In the genomic region with DNA sequence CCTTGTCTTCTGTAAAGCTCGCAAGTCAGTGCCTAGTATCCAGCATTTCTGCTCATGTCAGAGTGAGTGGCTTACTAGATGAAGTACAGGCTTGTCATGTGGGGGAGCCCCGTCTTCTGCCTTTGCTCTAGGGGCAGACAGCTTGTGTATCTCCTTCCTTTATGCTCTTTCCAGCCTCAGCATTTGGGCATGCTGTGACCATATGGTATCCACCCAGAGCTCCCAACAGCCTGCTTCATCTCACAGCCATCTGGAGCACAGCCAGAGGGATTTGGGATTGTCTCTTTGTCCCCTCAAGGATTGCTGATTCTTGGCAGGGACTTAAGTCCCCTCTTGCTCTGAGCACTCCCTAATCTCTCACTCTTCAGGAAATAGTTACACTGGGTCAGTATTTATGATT, we compare ENCODE assay signal across 10 mouse cellular contexts. TPM values are rescaled to one million over a fixed set of nuclear protein-coding genes. Genes with fewer than 3 reads are reported as not detected.
DNase-seq lines count a peak whose midpoint lies in the region; ATAC-seq lines count a peak whose summit lies in the region.
"Had no signal": no experiment of that assay in that cellular context is flagged by ENCODE, and none has a peak within 500 bp of the region (broad histone marks: within the 10 kb centered on the region; RNA-seq: fewer than 3 reads in every experiment).

No protein-coding gene starts in this region.

- no peak overlapping the region for H3K4me2 ChIP-seq in hindbrain, embryonic 13.5 days
- H3K4me2 ChIP-seq in midbrain, embryonic 13.5 days (replicated peaks) = no peak overlapping the region

- peak; percentile 92 for ATAC-seq in cerebellum, adult (ENCODE audit: insufficient number of reproducible peaks, low FRiP score, low TSS enrichment)
- no peak for ATAC-seq in hindbrain, embryonic 13.5 days (ENCODE audit: low FRiP score)
- 0 out of 2 replicates have a peak, but pooled peaks have one; percentile 30 for ATAC-seq in midbrain, embryonic 13.5 days

- intact Hi-C loops in left cerebral cortex, postnatal 25 days (cut with DNase I) = no loop called here

- H3K9me3 ChIP-seq in hindbrain, embryonic 13.5 days = no peaks in the 10 kb centered on the region
- H3K9me3 ChIP-seq in midbrain, embryonic 13.5 days = no peaks in the 10 kb centered on the region

- no peak overlapping the region for H3K4me3 ChIP-seq in hindbrain, embryonic 13.5 days
- no peak overlapping the region for H3K4me3 ChIP-seq in midbrain, embryonic 13.5 days (replicated peaks)

- H3K27me3 ChIP-seq in hindbrain, embryonic 13.5 days = no peaks in the 10 kb centered on the region
- H3K27me3 ChIP-seq in midbrain, embryonic 13.5 days = no peaks in the 10 kb centered on the region

- 54% methylated on average over 2 of the region's 2 CpGs for WGBS in hindbrain, embryonic 13.5 days
- 65% methylated on average over 2 of the region's 2 CpGs for WGBS in midbrain, embryonic 13.5 days

- peak overlapping the region; percentile 55 for H3K27ac ChIP-seq in hindbrain, embryonic 13.5 days
- peak overlapping the region; percentile 71 for H3K27ac ChIP-seq in midbrain, embryonic 13.5 days
- H3K27ac ChIP-seq: liver, embryonic 14.5 days had no signal

- DNase-seq in layer of hippocampus, adult 11-12 months (ENCODE audit: low spot score) = peak; percentile 28
- DNase-seq in layer of hippocampus, adult 9-10 months (ENCODE audit: low spot score) = no peak
- DNase-seq in spleen, postnatal 4 days (ENCODE audit: low spot score in 2 of 2) = no peak
- no peak for DNase-seq in urinary bladder, postnatal 14 days (ENCODE audit: low spot score)
- DNase-seq in left cerebral cortex, postnatal 25 days (ENCODE audit: low spot score in 2 of 2) = no peak
- DNase-seq: thymus, adult 2 months had no signal

- peaks cover 98% of the 10 kb centered on the region for H3K36me3 ChIP-seq in hindbrain, embryonic 13.5 days
- H3K36me3 ChIP-seq in midbrain, embryonic 13.5 days = peaks cover 98% of the 10 kb centered on the region

- 0 out of 2 replicates have a peak, but pooled peaks cover 13% of the 10 kb centered on the region for H3K4me1 ChIP-seq in hindbrain, embryonic 13.5 days (replicated peaks)
- H3K4me1 ChIP-seq in midbrain, embryonic 13.5 days (replicated peaks) = peaks cover 17% of the 10 kb centered on the region; the same call in 1 of the 2 replicates

- H3K9ac ChIP-seq in hindbrain, embryonic 13.5 days = no peak overlapping the region
- no peak overlapping the region for H3K9ac ChIP-seq in midbrain, embryonic 13.5 days (replicated peaks)
- H3K9ac ChIP-seq: liver, embryonic 14.5 days had no signal

RNA-seq across cellular contexts. Expression of a gene that starts 19.8 kb away (rescaled TPM):
- polyA plus RNA-seq in hindbrain, embryonic 13.5 days (2015; fragmentation: Nextera tagmentation; extraction: Ambion mirVana) = 132 and 139 TPM in 2 replicates
- 138 and 150 TPM in 2 replicates for polyA plus RNA-seq in midbrain, embryonic 13.5 days (2015; fragmentation: Nextera tagmentation; extraction: Ambion mirVana)
- total RNA-seq in left cerebral cortex, postnatal 25 days (2021) = 100 to 1,000 TPM in 1 of 2 experiments, 10 to 100 TPM in 1; 96.9 to 118 TPM

RNA-seq across cellular contexts. Expression of a gene that starts 36.7 kb away (rescaled TPM):
- 10.7 and 13.4 TPM in 2 replicates for polyA plus RNA-seq in hindbrain, embryonic 13.5 days (2015; fragmentation: Nextera tagmentation; extraction: Ambion mirVana)
- polyA plus RNA-seq in midbrain, embryonic 13.5 days (2015; fragmentation: Nextera tagmentation; extraction: Ambion mirVana) = 11.4 and 12.0 TPM in 2 replicates
- 10 to 100 TPM; 16.2 to 16.9 TPM for total RNA-seq in left cerebral cortex, postnatal 25 days (2021)
